Mouse (Mus musculus) CH12.LX (cell line): ENCODE measurements around the gene Isl1. TPM values are rescaled to one million over a fixed set of nuclear protein-coding genes. Genes with fewer than 3 reads are reported as not detected.

Experiments used
- DNase-seq: peaks from one replicate; pipeline ENCODE4 v3.0.0-alpha.2; 2013; ENCODE audit errors: extremely low read depth
- H3K27ac ChIP-seq: 2 replicates; pipeline ENCODE4 v1.5.1; 2012; ENCODE audit warnings: low read depth, mild to moderate bottlenecking, control low read depth, moderate library complexity; ENCODE audit not compliant: insufficient read depth
- H3K27me3 ChIP-seq: replicated peaks from 2 replicates; pipeline ENCODE3; 2012; ENCODE audit warnings: inconsistent platforms
- H3K36me3 ChIP-seq, 2 experiments: replicated peaks in 1 of 2; 2 replicates each; pipeline versions ENCODE3 to v1.6.1; 2012; ENCODE audit warnings: inconsistent platforms in 1 of 2, low read length in 1 of 2, mild to moderate bottlenecking in 1 of 2, mixed read lengths in 1 of 2, moderate library complexity in 1 of 2; ENCODE audit not compliant: control insufficient read depth in 1 of 2, insufficient read depth in 1 of 2
- H3K4me1 ChIP-seq, 2 experiments: 2 replicates each; pipeline ENCODE4 v1.6.1; 2012; ENCODE audit warnings: inconsistent platforms in 1 of 2, moderate library complexity in 1 of 2; ENCODE audit not compliant: insufficient read depth in 2 of 2, control insufficient read depth in 1 of 2
- H3K4me2 ChIP-seq: 2 replicates; pipeline ENCODE4 v1.6.1; 2012; ENCODE audit warnings: low read depth, mild to moderate bottlenecking, control low read depth; ENCODE audit not compliant: poor library complexity, insufficient read depth, severe bottlenecking
- H3K4me3 ChIP-seq, 3 experiments: fragments of 150-350 bp in 1 of 3; sonication (generic) in 1 of 3; replicated peaks in 1 of 3; 2 replicates each; pipeline versions ENCODE3 to v1.5.1; 2011 to 2012; ENCODE audit warnings: low read depth in 2 of 3, low read length in 2 of 3, mild to moderate bottlenecking in 2 of 3, moderate library complexity in 2 of 3, control low read depth in 1 of 3, improper control_type of control experiment in 1 of 3, inconsistent platforms in 1 of 3, mixed read lengths in 1 of 3; ENCODE audit not compliant: poor library complexity in 1 of 3
- H3K79me2 ChIP-seq: replicated peaks from 2 replicates; pipeline ENCODE4 v1.6.1; 2012; ENCODE audit warnings: mild to moderate bottlenecking, moderate library complexity; ENCODE audit not compliant: control insufficient read depth, poor library complexity, insufficient read depth, severe bottlenecking; ENCODE audit errors: extremely low read depth
- H3K9ac ChIP-seq: 2 replicates; pipeline ENCODE4 v1.6.1; 2012; ENCODE audit warnings: low read depth, mild to moderate bottlenecking, control low read depth, moderate library complexity; ENCODE audit not compliant: insufficient read depth
- H3K9me3 ChIP-seq: replicated peaks from 2 replicates; pipeline ENCODE3; 2012; ENCODE audit warnings: low read length, inconsistent platforms, mixed read lengths
- BHLHE40 ChIP-seq: IDR thresholded peaks from 2 replicates; pipeline ENCODE4 v1.6.1; 2011; ENCODE audit warnings: mild to moderate bottlenecking, low read depth, low read length, improper control_type of control experiment
- CHD1 ChIP-seq: IDR thresholded peaks from 2 replicates; pipeline ENCODE4 v1.6.1; 2012; ENCODE audit warnings: low read depth, low read length, improper control_type of control experiment, inconsistent platforms
- CHD2 ChIP-seq: IDR thresholded peaks from 2 replicates; pipeline ENCODE4 v1.6.1; 2011; ENCODE audit warnings: low read length, improper control_type of control experiment
- CTCF ChIP-seq, 2 experiments: IDR thresholded peaks in 1 of 2; conservative IDR thresholded peaks in 1 of 2; 2 replicates each; pipeline ENCODE4 v1.5.1; 2011 to 2012; ENCODE audit warnings: low read depth in 2 of 2, low read length in 2 of 2, improper control_type of control experiment in 1 of 2, inconsistent platforms in 1 of 2, mild to moderate bottlenecking in 1 of 2, moderate library complexity in 1 of 2
- E2F4 ChIP-seq: IDR thresholded peaks from 2 replicates; pipeline ENCODE4 v1.6.1; 2011; ENCODE audit warnings: low read depth, low read length, improper control_type of control experiment; ENCODE audit not compliant: insufficient replicate concordance
- ELF1 ChIP-seq: IDR thresholded peaks from 2 replicates; pipeline ENCODE4 v1.6.1; 2014; ENCODE audit warnings: low read depth, mild to moderate bottlenecking, inconsistent platforms, low read length, improper control_type of control experiment
- EP300 ChIP-seq: IDR thresholded peaks from 2 replicates; pipeline ENCODE4 v1.6.1; 2011; ENCODE audit warnings: low read length, improper control_type of control experiment
- ETS1 ChIP-seq: conservative IDR thresholded peaks from 2 replicates; pipeline ENCODE4 v1.6.1; 2012; ENCODE audit warnings: low read depth, mild to moderate bottlenecking, inconsistent platforms, low read length, improper control_type of control experiment, moderate library complexity
- HCFC1 ChIP-seq: IDR thresholded peaks from 2 replicates; pipeline ENCODE4 v1.6.1; 2012; ENCODE audit warnings: low read depth, mild to moderate bottlenecking, inconsistent platforms, low read length, improper control_type of control experiment
- IRF4 ChIP-seq: IDR thresholded peaks from 2 replicates; pipeline ENCODE4 v1.6.1; 2014; ENCODE audit warnings: low read depth, mild to moderate bottlenecking, inconsistent platforms, low read length, improper control_type of control experiment
- JUN ChIP-seq: IDR thresholded peaks from 2 replicates; pipeline ENCODE4 v1.6.1; 2011; ENCODE audit warnings: low read depth, mild to moderate bottlenecking, low read length, improper control_type of control experiment, moderate library complexity; ENCODE audit not compliant: insufficient read depth
- KAT2A ChIP-seq: IDR thresholded peaks from 2 replicates; pipeline ENCODE4 v1.6.1; 2012; ENCODE audit warnings: low read length, improper control_type of control experiment, inconsistent platforms; ENCODE audit not compliant: insufficient replicate concordance
- MAFK ChIP-seq: IDR thresholded peaks from 2 replicates; pipeline ENCODE4 v1.6.1; 2011; ENCODE audit warnings: low read length, improper control_type of control experiment; ENCODE audit not compliant: insufficient replicate concordance
- NELFE ChIP-seq: IDR thresholded peaks from 2 replicates; pipeline ENCODE4 v1.6.1; 2011; ENCODE audit warnings: low read depth, low read length, improper control_type of control experiment
- POLR2A ChIP-seq: IDR thresholded peaks from 2 replicates; pipeline ENCODE4 v1.6.1; 2011; ENCODE audit warnings: low read depth, mild to moderate bottlenecking, improper control_type of control experiment, low read length
- RAD21 ChIP-seq: IDR thresholded peaks from 2 replicates; pipeline ENCODE4 v1.6.1; 2011; ENCODE audit warnings: low read depth, mild to moderate bottlenecking, low read length, improper control_type of control experiment, moderate library complexity
- RCOR1 ChIP-seq: conservative IDR thresholded peaks from 2 replicates; pipeline ENCODE4 v1.6.1; 2012; ENCODE audit warnings: low read depth, mild to moderate bottlenecking, inconsistent platforms, low read length, improper control_type of control experiment
- SIN3A ChIP-seq: IDR thresholded peaks from 2 replicates; pipeline ENCODE4 v1.6.1; 2012; ENCODE audit warnings: low read length, improper control_type of control experiment, inconsistent platforms
- TBP ChIP-seq: conservative IDR thresholded peaks from 2 replicates; pipeline ENCODE4 v1.6.1; 2011; ENCODE audit warnings: low read depth, low read length, improper control_type of control experiment
- TCF12 ChIP-seq: IDR thresholded peaks from 2 replicates; pipeline ENCODE4 v1.6.1; 2014; ENCODE audit warnings: low read depth, mild to moderate bottlenecking, inconsistent platforms, low read length, improper control_type of control experiment
- UBTF ChIP-seq: IDR thresholded peaks from 2 replicates; pipeline ENCODE4 v1.6.1; 2012; ENCODE audit warnings: low read depth, mild to moderate bottlenecking, inconsistent platforms, low read length, improper control_type of control experiment, moderate library complexity
- USF1 ChIP-seq: IDR thresholded peaks from 2 replicates; pipeline ENCODE4 v1.6.1; 2014; ENCODE audit warnings: low read depth, mild to moderate bottlenecking, inconsistent platforms, low read length, improper control_type of control experiment
- USF2 ChIP-seq: conservative IDR thresholded peaks from 2 replicates; pipeline ENCODE4 v1.6.1; 2011; ENCODE audit warnings: low read depth, low read length, improper control_type of control experiment
- ZC3H11A ChIP-seq: IDR thresholded peaks from 2 replicates; pipeline ENCODE4 v1.6.1; 2012; ENCODE audit warnings: low read depth, mild to moderate bottlenecking, inconsistent platforms, low read length, improper control_type of control experiment
- ZKSCAN1 ChIP-seq: IDR thresholded peaks from 2 replicates; pipeline ENCODE4 v1.6.1; 2012; ENCODE audit warnings: low read depth, inconsistent platforms, low read length, improper control_type of control experiment, borderline replicate concordance
- ZMIZ1 ChIP-seq: IDR thresholded peaks from 2 replicates; pipeline ENCODE4 v1.6.1; 2012; ENCODE audit warnings: low read depth, mild to moderate bottlenecking, inconsistent platforms, low read length, improper control_type of control experiment
- dilution Hi-C: fragments of 300-500 bp; cut with MboI; formaldehyde crosslinking; loops from 2 replicates; pipeline ENCODE4 v1.14.3; 2020; ENCODE audit warnings: low sequenced_read_pairs; ENCODE audit not compliant: extremely low pct_unique_long_range_greater_than_20kb, extremely low pct_ligation_motif_present
- in situ Hi-C: fragments of 300-500 bp; cut with MboI; formaldehyde crosslinking; loops from 3 replicates; pipeline ENCODE4 v1.14.3; 2019; ENCODE audit warnings: low sequenced_read_pairs, low pct_ligation_motif_present, low pct_unique_long_range_greater_than_20kb, mixed read lengths
- polyA plus RNA-seq: library from polyadenylated mRNA; unstranded; fragments of >175 nt; gene quantifications from 2 replicates; pipeline ENCODE4 v1.2.1, GENCODE M21; 2012; ENCODE audit warnings: low read depth; ENCODE audit not compliant: insufficient read length
- total RNA-seq, 2 experiments: library from RNA; depleted of rRNA; stranded (reverse); fragments of 300-350 nt in 1 of 2; fragments of >200 nt in 1 of 2; gene quantifications; 2 replicates each; pipeline ENCODE4 v1.2.3; 2012 to 2014

The Isl1 gene
- total and polyA plus RNA-seq, 3 experiments, result not detected

- Histone ChIP-seq H3K79me2 (no peaks in the 10 kb centered on the region), H3K9me3 (peaks cover 67% of the 10 kb centered on the region)
- in situ Hi-C loops, result no loop called here
- TF ChIP-seq HCFC1 (no peak), CTCF (conservative IDR thresholded peaks at IDR 0.05 in 1 of 2, IDR thresholded peaks at IDR 0.05 in 1 of 2; ENCODE audit: low read depth in 2 of 2, low read length in 2 of 2) (no peak), TBP (no peak)
- TF ChIP-seq, all 38 proteins: peak for 0
- no peak overlapping the region for H3K27ac ChIP-seq
- H3K4me2 ChIP-seq, result no peak overlapping the region
- no peak overlapping the region for H3K4me3 ChIP-seq
- no peaks in the 10 kb centered on the region for H3K36me3 ChIP-seq
- dilution Hi-C loops, result no loop called here
- no peak overlapping the region for H3K9ac ChIP-seq
- H3K27me3 ChIP-seq, result no peaks in the 10 kb centered on the region
- no peaks in the 10 kb centered on the region for H3K4me1 ChIP-seq
- no peak for DNase-seq
Observed at GRCm38 (mm10) chr13:116305721-116306120, 3.8 kb downstream of the Isl1 start.

GRCm38 (mm10) chr13:116304713-116305470 is 4.6 kb downstream of the Isl1 start:
- Histone ChIP-seq H3K4me2 (no peak overlapping the region), H3K27me3 (no peaks in the 10 kb centered on the region)
- DNase-seq, result no peak

GRCm38 (mm10) chr13:116303766-116304165 is 5.7 kb downstream of the Isl1 start:
- H3K36me3 ChIP-seq, result no peaks in the 10 kb centered on the region
- no peaks in the 10 kb centered on the region for H3K4me1 ChIP-seq
- no peak overlapping the region for H3K27ac ChIP-seq
- H3K4me3 ChIP-seq, result no peak overlapping the region
- no peak overlapping the region for H3K4me2 ChIP-seq
- H3K9me3 ChIP-seq, result peaks cover 64% of the 10 kb centered on the region
- no peaks in the 10 kb centered on the region for H3K79me2 ChIP-seq
- TF ChIP-seq ZMIZ1 (no peak), POLR2A (no peak), EP300 (no peak), USF2 (no peak), ZKSCAN1 (no peak), USF1 (no peak), IRF4 (no peak), NELFE (no peak), MAFK (no peak), ETS1 (no peak), RCOR1 (no peak), RAD21 (no peak), JUN (no peak), ZC3H11A (no peak), CTCF (conservative IDR thresholded peaks at IDR 0.05 in 1 of 2, IDR thresholded peaks at IDR 0.05 in 1 of 2; ENCODE audit: low read depth in 2 of 2, low read length in 2 of 2) (no peak), TCF12 (no peak), HCFC1 (no peak)
- DNase-seq, result no peak
- no peak overlapping the region for H3K9ac ChIP-seq
- no peaks in the 10 kb centered on the region for H3K27me3 ChIP-seq
- in situ Hi-C loops, result no loop called here
- dilution Hi-C loops, result no loop called here

More at GRCm38 (mm10) chr13:116304713-116305470, 4.6 kb downstream of the Isl1 start:
- TF ChIP-seq POLR2A (no peak), ELF1 (no peak), BHLHE40 (no peak), KAT2A (no peak), USF2 (no peak), CTCF (conservative IDR thresholded peaks at IDR 0.05 in 1 of 2, IDR thresholded peaks at IDR 0.05 in 1 of 2; ENCODE audit: low read depth in 2 of 2, low read length in 2 of 2) (no peak), SIN3A (no peak), CHD1 (no peak), CHD2 (no peak), E2F4 (no peak), TCF12 (no peak), USF1 (no peak), UBTF (no peak)
- H3K36me3 ChIP-seq, result no peaks in the 10 kb centered on the region
- no peaks in the 10 kb centered on the region for H3K79me2 ChIP-seq
- in situ Hi-C loops, result no loop called here
- dilution Hi-C loops, result no loop called here
- H3K9me3 ChIP-seq, result peaks cover 68% of the 10 kb centered on the region
- no peak overlapping the region for H3K27ac ChIP-seq
- H3K4me1 ChIP-seq, result no peaks in the 10 kb centered on the region
- H3K4me3 ChIP-seq, result no peak overlapping the region
- no peak overlapping the region for H3K9ac ChIP-seq
